Mouse (Mus musculus) kidney, adult 2 months (tissue): ENCODE data around the gene Plekhm2.

Experiments used
- CTCF ChIP-seq: fragments of 200-500 bp; conservative IDR thresholded peaks from 2 replicates; pipeline ENCODE4 v1.5.1; 2011; ENCODE audit warnings: low read depth, mild to moderate bottlenecking, control low read depth, low read length, moderate library complexity, mixed read lengths; ENCODE audit not compliant: insufficient read depth, insufficient read length
- POLR2A ChIP-seq: fragments of 200-500 bp; IDR thresholded peaks from one replicate; pipeline ENCODE4 v1.6.1; 2011; ENCODE audit warnings: low read depth, low read length, control low read depth

- TF ChIP-seq CTCF (no peak), POLR2A (no peak)
These were observed 5.4 kb upstream of the Plekhm2 start for GRCm38 (mm10) chr4:141669898-141670712.
